Mouse (Mus musculus) layer of hippocampus, adult 9-10 months (tissue): ENCODE measurements at regions not wholly inside any gene's neighbourhood (a gene's known extent, or its start where the extent isn't known, plus 50 kb on each side); places are given as distances from the start of the nearest gene placed in this dataset.

ENCODE experiments used
- DNase-seq: peaks from one replicate; pipeline ENCODE4 v3.0.0; 2022; ENCODE audit warnings: low spot score

DNA sequence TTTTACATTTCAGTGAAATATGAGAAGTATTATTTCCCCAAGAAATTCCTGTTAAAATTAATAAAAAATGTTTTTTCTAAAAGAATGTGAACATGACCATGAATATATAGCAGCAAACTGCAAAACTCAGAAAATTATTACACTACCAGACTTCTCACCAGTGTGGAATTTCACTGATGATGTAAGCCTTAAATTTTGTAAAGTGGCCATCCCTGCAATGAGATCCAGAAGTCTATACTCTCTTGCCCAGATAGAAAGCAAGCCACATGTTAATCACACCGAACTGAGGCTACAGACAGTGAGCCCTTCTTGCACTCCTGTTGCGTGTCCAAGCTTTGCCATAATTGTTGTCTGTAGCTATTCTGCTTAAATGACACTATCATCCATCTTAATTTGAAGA is 62.6 kb upstream of the P3h2 start:
- no peak for DNase-seq

DNA sequence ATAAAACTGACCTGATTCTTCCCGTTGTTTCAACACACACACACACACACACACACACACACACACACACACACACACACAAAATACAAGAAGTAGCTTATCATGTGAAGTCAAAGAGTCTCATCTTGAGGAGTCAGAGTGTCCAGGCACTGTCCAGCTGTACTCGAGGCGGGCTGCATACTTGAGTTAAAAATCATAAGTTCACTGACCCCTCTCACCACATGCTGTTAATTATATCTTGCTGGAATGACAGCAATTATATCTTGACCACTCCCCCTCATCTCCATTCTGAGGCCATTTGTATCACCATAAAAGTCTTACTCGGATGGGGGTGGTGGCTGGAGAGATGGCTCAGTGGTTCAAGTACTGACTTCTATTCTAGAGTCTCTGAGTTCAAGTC is 58.5 kb upstream of the P3h2 start:
- no peak for DNase-seq

DNA sequence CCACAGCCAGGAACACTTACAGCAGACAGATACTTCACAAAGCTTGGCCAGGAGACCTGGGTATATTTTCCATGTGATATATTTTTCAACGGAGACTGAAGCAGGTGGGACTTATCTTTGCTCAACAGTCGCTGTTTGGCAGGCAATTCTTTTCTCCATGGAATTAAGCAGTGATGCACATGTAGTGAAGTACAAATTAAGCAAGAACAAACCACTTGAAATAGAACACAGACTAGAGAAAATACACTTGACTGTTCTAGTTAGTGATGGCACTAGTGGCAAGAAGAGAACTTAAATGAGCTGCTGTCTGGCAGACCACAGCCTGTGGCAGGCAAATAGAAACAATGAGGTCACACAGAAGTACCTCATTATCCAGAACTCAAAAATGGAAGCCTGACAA is 57.8 kb upstream of the P3h2 start:
- no peak for DNase-seq

DNA sequence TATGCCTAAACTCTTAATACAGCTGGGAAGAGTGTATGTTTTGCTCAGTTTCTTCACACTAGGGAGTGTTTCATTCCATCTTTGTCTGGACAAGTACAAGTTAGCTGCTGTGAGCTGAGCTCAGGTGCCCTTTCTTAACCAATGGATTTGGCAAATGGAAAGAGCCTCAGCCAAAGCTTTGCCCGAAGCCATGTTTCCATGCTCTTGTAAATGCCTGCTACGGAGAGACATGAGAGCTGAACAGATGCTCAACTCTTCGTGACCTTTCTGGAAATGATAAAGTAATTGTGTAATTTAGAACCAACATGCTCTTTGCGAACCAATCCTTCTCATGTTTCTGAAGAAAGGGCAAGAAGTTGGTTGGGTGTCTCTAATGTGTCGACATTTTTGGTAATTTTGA is 52.0 kb upstream of the P3h2 start:
- DNase-seq = no peak
